Mouse (Mus musculus) leukemia stem cell, adult 10-12 weeks (primary cell): ENCODE measurements around the gene Tbl1x. TPM values are rescaled to one million over a fixed set of nuclear protein-coding genes. Genes with fewer than 3 reads are reported as not detected.

Experiments
- polyA plus RNA-seq: library from polyadenylated mRNA; stranded (reverse); fragments of >175 nt; gene quantifications from 2 replicates; pipeline ENCODE4 v1.2.3, GENCODE M21; 2012; ENCODE audit warnings: low replicate concordance

The Tbl1x gene
- polyA plus RNA-seq, result 1.9 and 5.5 TPM in 2 replicates

DNA sequence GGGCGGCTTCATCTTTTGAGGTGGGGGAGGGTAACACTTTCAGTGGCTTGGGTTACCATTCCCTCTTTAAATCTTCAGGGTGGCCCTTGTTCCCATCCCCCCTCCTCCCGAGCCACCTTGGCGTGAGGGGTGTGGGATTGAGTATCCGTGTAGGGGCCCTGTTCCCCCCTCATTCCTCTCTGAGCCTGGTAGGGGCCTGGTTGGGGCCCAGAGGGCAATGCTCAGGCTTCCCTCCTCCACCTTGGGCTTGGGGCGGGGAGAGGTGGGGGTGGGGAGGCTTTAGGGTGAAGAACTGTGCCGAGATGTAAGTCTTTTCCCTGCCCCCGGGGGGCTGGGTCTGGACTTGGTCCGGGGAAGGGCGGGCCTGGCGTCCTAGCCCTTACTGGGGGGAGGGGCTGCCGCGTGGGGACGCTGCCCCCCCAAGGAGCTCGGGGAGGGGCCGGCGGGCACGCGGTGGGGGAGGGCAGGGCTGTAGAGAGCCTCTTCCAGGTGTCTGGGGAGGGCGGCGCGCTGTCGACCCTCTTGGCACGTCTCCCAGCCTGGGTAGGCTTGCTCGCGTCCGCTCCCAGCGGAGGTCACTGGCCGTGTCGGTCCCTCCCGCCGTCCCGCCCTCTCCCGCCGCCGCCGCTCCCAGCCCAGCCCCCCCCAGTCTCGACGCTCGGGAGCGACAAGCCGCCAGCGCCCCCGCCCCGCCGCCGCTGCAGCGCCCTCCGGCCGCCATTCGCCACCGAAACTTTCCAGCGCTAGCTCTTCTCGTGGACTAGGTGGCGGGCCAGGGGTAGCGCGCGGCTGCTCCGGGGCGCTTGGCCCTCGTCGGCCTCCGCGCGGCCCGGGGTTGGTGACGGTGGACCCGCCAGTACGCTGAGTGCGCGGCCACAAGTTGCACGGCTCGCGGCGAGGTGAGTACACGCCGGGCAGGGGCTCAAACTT is at the start of gene Tbl1x:
TSS of gene Tbl1x (plus strand) at position 643 of the 930 bp plus-strand sequence.

